Mouse (Mus musculus) heart, adult 10 weeks (tissue): ENCODE results near the gene Mtnr1b. TPM values are rescaled to one million over a fixed set of nuclear protein-coding genes. Genes with fewer than 3 reads are reported as not detected.

Experiments
- polyA plus RNA-seq: library from polyadenylated mRNA; stranded (reverse); fragments of 350-450 nt; fragmentation: Illumina TruSeq; extraction: RNeasy Lipid Tissue Mini Kit (QIAGEN cat#74804); gene quantifications from one replicate; pipeline ENCODE4 v1.2.3, GENCODE M21; 2014; ENCODE audit warnings: low read depth, low replicate concordance

Gene Mtnr1b
- not detected for polyA plus RNA-seq

GRCm38 (mm10) chr9:15874506-15875160, at the start of gene Mtnr1b:
TSS of gene Mtnr1b (minus strand) at chr9:15874556.

Other genes with a start within 250 kb of the Mtnr1b start
- gene Deup1, start 246.6 kb downstream of the Mtnr1b start, polyA plus RNA-seq, result not detected
- gene Slc36a4, start 164.8 kb downstream of the Mtnr1b start, polyA plus RNA-seq, result 5.4 TPM